Mouse (Mus musculus) G1E (cell line): ENCODE measurements around the gene Rapgef3.

Experiments
- CTCF ChIP-seq: IDR thresholded peaks from 2 replicates; pipeline ENCODE4 v1.5.1; 2012; ENCODE audit warnings: low read depth, low read length, inconsistent platforms, mixed read lengths
- GATA1 ChIP-seq: IDR thresholded peaks from 2 replicates; pipeline ENCODE4 v1.6.1; 2012; ENCODE audit warnings: borderline replicate concordance, low read length, inconsistent platforms, mixed read lengths
- POLR2AphosphoS5 ChIP-seq: IDR thresholded peaks from 2 replicates; pipeline ENCODE4 v1.6.1; 2012; ENCODE audit warnings: low read depth, low read length, inconsistent platforms; ENCODE audit not compliant: insufficient replicate concordance
- TAL1 ChIP-seq: conservative IDR thresholded peaks from 2 replicates; pipeline ENCODE4 v1.6.1; 2012; ENCODE audit warnings: low read depth, low read length, inconsistent platforms, mixed read lengths

- no peak for TF ChIP-seq CTCF
- peak; percentile 51; the same call in 1 of the 2 replicates for TF ChIP-seq POLR2AphosphoS5
- no peak for TF ChIP-seq TAL1
- TF ChIP-seq GATA1 = no peak
These were observed 18.8 kb upstream of the Rapgef3 start for GRCm38 (mm10) chr15:97786412-97787112.
